Mouse (Mus musculus): Measurements from ENCODE around the gene Ttc7b.

DNA sequence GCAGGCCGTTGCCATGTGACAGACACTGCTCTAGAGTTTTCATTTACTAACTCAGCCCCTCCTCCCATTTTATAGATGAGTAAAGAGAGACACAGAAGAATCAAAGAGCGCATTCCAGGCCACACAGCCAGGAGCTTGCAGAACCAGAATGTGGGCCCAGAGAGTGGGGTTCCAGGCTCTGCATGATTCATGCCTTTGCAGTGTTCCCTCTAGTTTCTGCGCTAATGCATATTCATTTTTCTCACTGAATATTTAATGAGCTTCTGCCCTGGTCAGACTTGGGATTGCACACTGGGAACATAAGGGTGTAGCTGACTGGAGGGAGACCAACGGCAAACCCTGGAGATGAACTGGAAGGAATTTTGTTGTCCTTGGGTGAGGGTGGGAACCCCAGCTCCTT lies 266.2 kb downstream of the Ttc7b start:
- TF ChIP-seq POLR2A (IDR thresholded peaks at IDR 0.05; ENCODE audit: insufficient read depth, low read depth, low read length) (no peak), CTCF (IDR thresholded peaks at IDR 0.05) (no peak)

Data from heart, adult 2 months (tissue).